Mouse (Mus musculus) common myeloid progenitor, adult 5-6 weeks (primary cell): ENCODE measurements at regions not wholly inside any gene's neighbourhood (a gene's known extent, or its start where the extent isn't known, plus 50 kb on each side); places are given as distances from the start of the nearest gene placed in this dataset.
"Not testable (repeated sequence)": the region's sequence is repeated elsewhere in the genome, so short reads cannot be mapped to it uniquely, and the experiment has no call there.

ENCODE experiments used
- ATAC-seq: replicated peaks from 2 replicates; pipeline ENCODE4 v1.8.0; 2016; ENCODE audit warnings: low read depth, mild to moderate bottlenecking, moderate TSS enrichment, inconsistent platforms; ENCODE audit not compliant: poor library complexity, severe bottlenecking

DNA sequence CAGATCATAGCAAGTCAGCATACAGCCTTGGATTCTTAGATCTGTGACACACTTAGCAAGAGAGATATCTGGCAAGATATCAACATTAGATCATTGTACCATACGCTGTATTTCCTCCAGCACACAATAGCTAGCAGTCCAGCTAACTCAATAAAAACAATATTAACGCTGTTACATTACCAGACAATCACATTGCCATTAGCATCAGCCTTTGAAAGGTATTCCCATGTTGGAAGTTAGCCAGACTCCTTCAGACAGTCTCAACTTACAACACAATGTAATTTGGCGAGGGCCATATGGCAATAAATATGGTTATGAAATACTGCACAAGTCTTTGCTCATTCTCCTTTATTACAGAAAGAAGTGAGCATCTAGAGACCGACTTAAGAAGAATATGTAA is 1084.0 kb downstream of the Diaph3 start:
- ATAC-seq: no peak

DNA sequence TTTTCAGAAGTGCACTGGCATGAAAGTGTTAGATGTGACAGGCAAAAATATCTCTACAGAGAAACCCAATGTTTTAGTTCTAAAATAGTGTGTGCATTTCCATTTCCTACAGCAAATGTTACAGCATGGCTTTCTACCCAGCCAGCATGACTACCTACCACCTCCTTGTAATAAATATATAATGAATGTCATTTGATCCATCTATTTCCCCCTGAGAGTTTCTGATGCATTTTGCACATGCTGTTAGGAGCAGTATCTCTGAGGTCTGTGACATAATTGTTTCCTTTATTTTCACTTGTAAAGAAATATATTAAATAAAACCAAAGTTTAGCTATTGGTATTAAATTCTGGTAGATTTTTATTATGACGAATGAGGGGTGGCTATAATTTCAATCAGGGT is 1086.4 kb downstream of the Diaph3 start:
- ATAC-seq: no peak

DNA sequence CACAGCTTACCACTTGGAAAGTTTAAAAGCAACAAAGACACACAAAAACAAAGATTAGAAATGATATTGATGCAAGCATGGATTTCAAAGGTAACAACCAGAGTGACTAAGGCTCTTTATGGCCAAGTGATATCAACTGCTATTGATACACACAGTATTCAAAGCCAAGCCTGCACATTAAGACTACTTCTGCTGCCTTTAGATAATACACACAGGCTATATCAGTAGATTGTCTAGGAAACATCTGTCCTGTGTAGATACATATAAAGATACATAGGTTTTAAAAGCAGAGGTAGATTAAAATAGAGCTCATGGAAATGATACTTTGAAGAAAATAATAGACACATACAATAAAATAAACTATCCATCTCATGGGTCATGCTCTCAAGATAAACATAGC is 1111.6 kb downstream of the Diaph3 start:
- ATAC-seq: no peak

DNA sequence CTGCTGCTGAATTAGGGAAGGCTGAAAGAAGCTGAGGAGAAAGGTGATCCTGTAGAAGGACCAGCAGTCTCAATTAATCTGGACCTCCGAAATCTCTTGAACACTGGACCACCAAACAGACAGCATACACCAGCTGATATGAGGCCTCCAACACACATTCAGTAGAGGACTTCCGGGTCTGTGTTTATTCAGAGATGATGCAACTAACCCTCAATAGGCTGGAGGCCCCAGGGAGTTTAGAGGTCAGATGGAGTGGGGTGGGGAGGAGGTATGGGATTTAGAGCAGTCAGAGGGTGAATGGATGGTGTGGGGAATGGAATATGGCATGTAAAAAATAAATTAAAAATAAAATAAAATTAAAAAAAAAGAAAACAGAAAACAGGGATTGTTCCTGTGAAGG is 1123.4 kb downstream of the Diaph3 start:
- not testable (repeated sequence) for ATAC-seq
